Mouse (Mus musculus) CD4-positive helper T cell, adult 2 months (primary cell): ENCODE data around the gene Dpf1.

Experiments used
- DNase-seq: peaks from one replicate; pipeline ENCODE4 v3.0.0-alpha.2; 2012; ENCODE audit warnings: low read depth, missing footprints, low spot score

Dpf1 gene

GRCm38 (mm10) chr7:29309749-29310148 lies 6.0 kb downstream of the Dpf1 start:
- DNase-seq = no peak

- DNase-seq = no peak
Observed at GRCm38 (mm10) chr7:29313051-29313450, 9.3 kb downstream of the Dpf1 start.

- DNase-seq = no peak
Observed at GRCm38 (mm10) chr7:29313572-29314261, 10.0 kb downstream of the Dpf1 start.

- no peak for DNase-seq
Observed at GRCm38 (mm10) chr7:29314844-29315628, 11.3 kb downstream of the Dpf1 start.

GRCm38 (mm10) chr7:29316137-29316734 lies 12.5 kb downstream of the Dpf1 start:
- no peak for DNase-seq

GRCm38 (mm10) chr7:29316976-29317375 lies 13.2 kb downstream of the Dpf1 start:
- DNase-seq = no peak

GRCm38 (mm10) chr7:29317558-29317957 lies 13.8 kb downstream of the Dpf1 start:
- DNase-seq = no peak

- no peak for DNase-seq
Observed at GRCm38 (mm10) chr7:29318115-29318911, 14.6 kb downstream of the Dpf1 start.

- no peak for DNase-seq
Observed at GRCm38 (mm10) chr7:29319337-29320307, 15.9 kb downstream of the Dpf1 start.

- DNase-seq = no peak
Observed at GRCm38 (mm10) chr7:29327087-29327486, 23.3 kb downstream of the Dpf1 start.

GRCm38 (mm10) chr7:29328984-29329383 lies 25.2 kb downstream of the Dpf1 start:
- no peak for DNase-seq

- DNase-seq = no peak
Observed at GRCm38 (mm10) chr7:29334156-29334555, 30.4 kb downstream of the Dpf1 start.

GRCm38 (mm10) chr7:29335276-29335675 lies 31.5 kb downstream of the Dpf1 start:
- no peak for DNase-seq

GRCm38 (mm10) chr7:29335841-29336671 lies 32.3 kb downstream of the Dpf1 start:
- no peak for DNase-seq

GRCm38 (mm10) chr7:29336795-29337319 lies 33.1 kb downstream of the Dpf1 start:
- no peak for DNase-seq

- no peak for DNase-seq
Observed at GRCm38 (mm10) chr7:29337766-29338165, 34.0 kb downstream of the Dpf1 start.

GRCm38 (mm10) chr7:29338351-29338919 lies 34.7 kb downstream of the Dpf1 start:
- DNase-seq = no peak

GRCm38 (mm10) chr7:29338984-29339679 lies 35.4 kb downstream of the Dpf1 start:
- no peak for DNase-seq

GRCm38 (mm10) chr7:29340247-29340646 lies 36.5 kb downstream of the Dpf1 start:
- DNase-seq = no peak
